ENCODE assay signal across 9 mouse cellular contexts in the genomic region with DNA sequence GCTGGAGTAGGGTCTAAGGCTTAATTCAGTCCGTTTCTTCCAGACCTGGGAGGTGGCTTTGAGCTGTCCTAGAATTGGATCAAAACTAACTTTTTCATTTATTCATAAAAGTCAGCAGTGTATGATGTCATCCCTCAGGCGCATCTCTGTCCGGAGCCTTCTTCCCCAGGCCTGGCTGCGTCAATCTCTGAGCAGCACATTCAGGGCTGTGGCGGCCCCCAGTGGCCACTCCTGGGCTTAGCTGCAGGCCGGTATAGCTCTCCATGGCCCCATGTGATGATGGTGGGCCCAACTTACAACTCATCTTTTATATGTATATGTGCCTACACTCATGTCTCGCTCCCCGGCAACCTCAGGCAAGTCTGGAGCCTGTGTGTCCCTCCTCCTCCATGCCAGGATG. TPM values are rescaled to one million over a fixed set of nuclear protein-coding genes. Genes with fewer than 3 reads are reported as not detected.
DNase-seq lines count a peak whose midpoint lies in the region; ATAC-seq and TF ChIP-seq lines count a peak whose summit lies in the region.
"Had no signal": no experiment of that assay in that cellular context is flagged by ENCODE, and none has a peak within 500 bp of the region (broad histone marks: within the 10 kb centered on the region; RNA-seq: fewer than 3 reads in every experiment).

No protein-coding gene starts in this region.

- no peaks in the 10 kb centered on the region for H3K27me3 ChIP-seq in liver, postnatal 0 days (ENCODE audit: insufficient read depth, low read length)
- H3K27me3 ChIP-seq in neural tube, embryonic 14.5 days (ENCODE audit: control insufficient read depth, insufficient read depth, low read length): no peaks in the 10 kb centered on the region

- TF ChIP-seq EP300 in liver, postnatal 0 days (IDR thresholded peaks at IDR 0.05; ENCODE audit: low read depth): no peak

- H3K9ac ChIP-seq in liver, postnatal 0 days (replicated peaks): no peak overlapping the region
- no peak overlapping the region for H3K9ac ChIP-seq in neural tube, embryonic 14.5 days (replicated peaks; ENCODE audit: low read depth, low read length)

- WGBS in liver, postnatal 0 days (ENCODE audit: insufficient replicate concordance): 10% methylated on average over 8 of the region's 8 CpGs
- WGBS in neural tube, embryonic 14.5 days: 6% methylated on average over 8 of the region's 8 CpGs

- H3K9me3 ChIP-seq in liver, postnatal 0 days (ENCODE audit: low read length): no peaks in the 10 kb centered on the region
- H3K9me3 ChIP-seq in neural tube, embryonic 14.5 days (ENCODE audit: control insufficient read depth, low read length): no peaks in the 10 kb centered on the region

- no peak overlapping the region for H3K4me3 ChIP-seq in liver, postnatal 0 days (ENCODE audit: low read depth, low read length)
- H3K4me3 ChIP-seq in neural tube, embryonic 14.5 days (ENCODE audit: low read depth, low read length): no peak overlapping the region
- H3K4me3 ChIP-seq: erythroblast, embryonic 14.5 days had no signal

- TF ChIP-seq CTCF in liver, postnatal 0 days (IDR thresholded peaks at IDR 0.05; ENCODE audit: low read depth): peak; percentile 92

- no peaks in the 10 kb centered on the region for H3K36me3 ChIP-seq in liver, postnatal 0 days (replicated peaks; ENCODE audit: insufficient read depth, low read length)
- H3K36me3 ChIP-seq in neural tube, embryonic 14.5 days (ENCODE audit: control insufficient read depth, insufficient read depth, low read length): no peaks in the 10 kb centered on the region

- H3K4me2 ChIP-seq in liver, postnatal 0 days (ENCODE audit: low read depth, low read length): no peak overlapping the region
- H3K4me2 ChIP-seq in neural tube, embryonic 14.5 days (ENCODE audit: low read depth, low read length): no peak overlapping the region

- intact Hi-C loops in heart, postnatal 10 days (cut with DNase I): loop anchor here (1.0 to 2.0 kb wide), 3 partner anchors 149 to 198 kb away; a partner anchor contains a TSS

- peak; percentile 83 for ATAC-seq in liver, postnatal 0 days
- ATAC-seq in neural tube, embryonic 14.5 days (ENCODE audit: low read depth): peak; percentile 89; the same call in 1 of the 2 replicates

- no peak overlapping the region for H3K27ac ChIP-seq in liver, postnatal 0 days (ENCODE audit: low read depth)
- no peak overlapping the region for H3K27ac ChIP-seq in neural tube, embryonic 14.5 days (ENCODE audit: low read depth, low read length)

- H3K4me1 ChIP-seq in liver, postnatal 0 days (ENCODE audit: insufficient read depth): peaks cover 4% of the 10 kb centered on the region; the same call in 1 of the 2 replicates
- H3K4me1 ChIP-seq in neural tube, embryonic 14.5 days (ENCODE audit: control insufficient read depth, insufficient read depth, low read length): no peaks in the 10 kb centered on the region

- DNase-seq in CD8-positive naive resting alpha-beta T cell, adult 2 months (ENCODE audit: low read depth in 2 of 2, low spot score in 2 of 2): peak; percentile 54 to 72
- DNase-seq in brain, adult 2 months (ENCODE audit: low read depth, low spot score): peak; percentile 74
- peak; percentile 29 for DNase-seq in fibroblast of lung, adult 2 months (ENCODE audit: low read depth)
- DNase-seq in heart, postnatal 10 days: peak; percentile 84 to 88
- peak; percentile 75 to 90 for DNase-seq in kidney, postnatal 36 days
- peak; percentile 82 for DNase-seq in liver, postnatal 0 days
- peak; percentile 42 to 74 for DNase-seq in thymus, postnatal 10 days (ENCODE audit: low spot score in 2 of 2)

RNA-seq across cellular contexts. Expression of a gene that starts 21.0 kb away (rescaled TPM):
- not detected for total RNA-seq in heart, postnatal 10 days (2021)
- polyA plus RNA-seq in liver, postnatal 0 days (2015; fragmentation: Nextera tagmentation; extraction: Ambion mirVana): 0.94 and 1.4 TPM in 2 replicates
- not detected in 2 replicates for polyA plus RNA-seq in neural tube, embryonic 14.5 days (2014; fragmentation: Nextera tagmentation; extraction: Ambion mirVana)
- polyA plus RNA-seq: erythroblast, embryonic 14.5 days had no signal

RNA-seq across cellular contexts. Expression of a gene that starts 47.3 kb away (rescaled TPM):
- 100 to 1,000 TPM in 1 of 2 experiments, 10 to 100 TPM in 1; 96.2 to 104 TPM for total RNA-seq in heart, postnatal 10 days (2021)
- polyA plus RNA-seq in liver, postnatal 0 days (2015; fragmentation: Nextera tagmentation; extraction: Ambion mirVana): 5.3 and 6.3 TPM in 2 replicates
- polyA plus RNA-seq in neural tube, embryonic 14.5 days (2014; fragmentation: Nextera tagmentation; extraction: Ambion mirVana): 20.2 and 33.8 TPM in 2 replicates

Comparison
In these comparisons a context has a peak if more than half of its experiments do, and no peak if none do; other contexts are left out.
1. DNase-seq: peak in every context shown above with its lines; median percentile 86 in heart, postnatal 10 days; 82 in kidney, postnatal 36 days; 82 in liver, postnatal 0 days; 74 in brain, adult 2 months; 63 in CD8-positive naive resting alpha-beta T cell, adult 2 months; 58 in thymus, postnatal 10 days; 29 in fibroblast of lung, adult 2 months.